Mouse (Mus musculus) adrenal gland, postnatal 10 days (tissue): ENCODE data around the gene Acvrl1. TPM values are rescaled to one million over a fixed set of nuclear protein-coding genes. Genes with fewer than 3 reads are reported as not detected.

Experiments used
- DNase-seq: peaks from one replicate; pipeline ENCODE4 v3.0.0; 2021; ENCODE audit warnings: mixed read lengths
- total RNA-seq, 2 experiments: library from RNA; stranded (reverse); gene quantifications; 2 replicates each; pipeline ENCODE4 v1.2.3; 2021

Gene Acvrl1
- total RNA-seq, 2 experiments from 2014 or later, result 19.5 to 19.8 TPM

DNA sequence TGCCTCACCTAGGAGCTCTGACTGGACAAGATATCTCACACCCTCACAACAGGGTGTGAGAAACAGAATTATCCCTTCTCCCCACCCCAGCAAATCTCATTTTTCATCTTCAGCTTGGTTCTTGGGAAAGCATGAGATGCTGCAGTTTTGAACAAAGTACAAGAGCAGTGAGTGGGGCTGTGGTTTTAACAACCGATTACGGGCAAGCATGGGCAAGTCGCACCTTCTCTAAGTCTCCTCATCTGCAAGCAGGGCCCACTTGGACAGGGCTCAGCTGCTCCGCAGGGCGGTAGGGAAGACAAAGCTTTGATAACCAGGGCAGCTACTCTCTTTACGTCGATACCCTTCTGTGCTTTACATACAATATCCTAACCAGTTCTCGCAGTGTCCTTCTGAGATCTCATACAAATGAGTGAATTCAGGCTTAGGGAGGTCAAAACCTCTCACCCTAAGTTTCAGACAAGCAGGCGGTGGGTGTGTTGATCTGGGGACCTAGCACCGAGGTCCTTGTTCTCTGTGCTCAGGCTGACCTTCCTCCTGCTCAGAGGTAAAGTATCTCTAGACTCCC lies 42.2 kb downstream of the Acvrl1 start:
- no peak for DNase-seq

- no peak for DNase-seq
Measured at GRCm38 (mm10) chr15:101171272-101171671, 43.0 kb downstream of the Acvrl1 start.

DNA sequence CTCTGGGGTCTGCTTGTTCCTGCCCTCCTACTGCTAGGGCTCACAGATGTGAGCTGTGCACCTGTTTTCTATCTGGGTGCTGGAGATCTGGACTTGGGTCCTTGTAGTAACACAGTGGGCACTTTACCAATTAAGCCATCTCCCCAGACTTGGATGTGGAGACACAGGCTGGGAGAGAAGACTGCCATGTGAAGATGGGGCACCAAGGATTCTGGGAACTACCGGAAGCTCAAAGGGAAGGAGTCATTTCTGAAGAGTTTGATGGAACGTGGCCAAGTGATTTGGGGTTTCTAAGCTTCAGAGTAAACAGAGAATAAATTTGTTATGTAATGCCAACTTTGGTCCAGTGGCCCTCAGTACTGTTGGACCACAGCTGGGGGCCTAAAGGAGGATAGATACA lies 43.7 kb downstream of the Acvrl1 start:
- DNase-seq, result no peak

DNA sequence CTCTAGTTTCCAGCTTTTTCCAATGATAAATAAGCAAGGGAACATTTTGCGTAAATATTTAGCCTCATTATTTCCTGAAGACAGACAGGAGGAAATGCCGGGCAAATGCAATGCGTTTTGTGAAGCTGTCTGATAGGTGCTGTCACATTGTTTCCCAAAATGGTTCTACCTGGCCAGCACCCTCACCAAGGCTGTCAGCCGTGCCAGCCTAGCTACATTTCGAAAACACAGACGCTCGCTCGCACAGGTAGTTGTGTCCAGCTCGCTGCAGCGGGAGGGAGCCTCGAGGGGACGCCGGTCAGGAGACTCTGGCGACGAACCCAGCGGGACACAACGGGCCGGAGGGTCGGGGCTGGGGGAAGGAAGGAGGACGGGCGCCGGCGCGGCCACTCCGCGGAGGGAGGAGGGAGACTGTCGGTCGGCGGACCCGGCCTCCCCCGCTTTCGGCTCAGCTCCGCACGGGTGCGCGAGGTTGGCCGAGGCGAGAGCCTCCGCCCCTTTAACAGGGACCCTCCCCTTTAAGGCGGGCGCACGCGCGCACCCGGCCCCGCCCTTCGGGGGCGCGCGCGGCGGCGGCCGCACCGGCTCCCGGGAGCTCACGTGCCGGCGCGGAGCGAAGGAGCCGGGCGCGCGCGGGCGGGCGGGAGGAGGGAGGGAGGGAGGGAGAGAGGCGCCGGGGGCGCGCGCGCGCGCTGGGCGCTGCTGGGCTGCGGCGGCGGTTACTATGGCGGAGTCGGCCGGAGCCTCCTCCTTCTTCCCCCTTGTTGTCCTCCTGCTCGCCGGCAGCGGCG lies 45.3 kb downstream of the Acvrl1 start, which contains the start of gene Acvr1b:
Acvr1b (plus strand) TSS at position 647 of the 791 bp plus-strand sequence.
- peak; percentile 95 for DNase-seq

DNA sequence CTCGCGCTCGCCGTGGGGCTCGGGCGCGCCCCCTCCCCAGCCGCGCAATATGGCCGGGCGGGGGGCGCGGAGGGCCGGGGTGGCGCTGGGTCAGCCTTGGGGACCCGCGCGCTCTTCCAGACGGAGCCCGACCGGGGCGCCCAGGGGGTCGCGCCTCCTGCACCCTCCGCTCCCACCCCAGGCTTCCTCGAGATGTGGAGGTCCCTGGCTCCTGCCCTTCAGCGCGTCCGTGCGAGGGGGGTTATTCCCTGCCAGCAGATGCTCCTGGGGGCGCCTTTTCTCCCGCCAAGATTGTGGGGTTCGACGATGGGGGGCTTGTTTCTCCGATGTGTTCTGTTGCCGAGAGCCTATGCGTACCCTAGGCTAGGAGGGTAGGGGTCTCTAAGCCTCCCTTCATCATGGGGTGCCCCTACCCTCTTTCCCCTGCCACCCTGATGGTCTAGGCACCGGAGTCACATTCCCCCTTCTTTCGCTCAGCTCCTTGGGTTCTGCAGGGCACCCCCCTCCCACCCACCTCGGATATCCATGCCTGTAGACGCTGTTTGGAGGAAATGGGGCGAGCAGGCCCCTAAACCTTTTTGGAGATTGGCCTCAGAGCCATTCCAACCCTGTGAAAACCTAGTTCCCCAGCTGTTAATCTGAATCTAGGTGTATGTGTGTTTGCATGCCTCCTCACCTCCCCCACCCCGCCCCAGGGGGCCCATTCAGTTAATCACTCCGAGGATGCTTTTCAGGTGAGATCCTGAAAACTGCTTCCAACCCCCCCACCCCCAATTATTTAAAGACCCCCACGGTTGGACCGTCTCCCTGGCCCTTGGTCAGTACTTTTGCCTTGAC lies 46.2 kb downstream of the Acvrl1 start:
- DNase-seq, result peak; percentile 40

GRCm38 (mm10) chr15:101175131-101175460 lies 46.8 kb downstream of the Acvrl1 start:
- no peak for DNase-seq

DNA sequence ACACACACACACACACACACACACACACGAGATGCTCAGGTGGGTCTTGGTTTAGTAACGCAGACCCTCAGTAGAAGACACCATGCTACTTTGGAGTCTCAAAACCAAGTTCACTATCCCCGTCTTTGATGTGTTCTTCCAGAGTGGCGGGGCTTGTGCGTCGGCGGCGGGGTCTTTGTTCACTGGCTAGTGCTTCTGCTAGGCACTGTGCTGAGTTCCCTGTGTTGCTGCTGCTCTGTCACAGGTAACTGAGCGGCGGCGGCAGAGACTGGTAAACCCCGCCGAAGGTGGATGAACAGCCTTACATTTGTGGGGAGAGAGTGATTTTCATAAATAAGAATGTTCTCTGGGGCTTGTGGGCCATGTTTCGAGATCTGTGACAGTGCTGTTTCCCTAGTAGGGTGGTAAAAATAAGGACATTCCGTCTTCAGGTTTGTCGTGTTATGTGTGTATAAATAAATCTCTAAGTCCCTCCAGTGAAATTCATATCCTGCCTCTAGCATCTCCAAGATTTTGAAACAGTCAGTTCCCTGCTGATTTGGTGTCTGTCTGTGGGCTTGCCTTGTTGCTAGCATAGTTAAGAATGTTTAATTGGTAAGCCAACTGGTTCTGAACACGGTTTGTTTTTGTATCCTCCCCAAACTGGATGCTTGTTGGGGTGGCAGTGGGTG lies 47.4 kb downstream of the Acvrl1 start:
- no peak for DNase-seq

GRCm38 (mm10) chr15:101176284-101176680 lies 48.0 kb downstream of the Acvrl1 start:
- no peak for DNase-seq

GRCm38 (mm10) chr15:101176795-101177691 lies 48.7 kb downstream of the Acvrl1 start:
- no peak for DNase-seq

- no peak for DNase-seq
Measured at GRCm38 (mm10) chr15:101180363-101181105, 52.2 kb downstream of the Acvrl1 start.

DNA sequence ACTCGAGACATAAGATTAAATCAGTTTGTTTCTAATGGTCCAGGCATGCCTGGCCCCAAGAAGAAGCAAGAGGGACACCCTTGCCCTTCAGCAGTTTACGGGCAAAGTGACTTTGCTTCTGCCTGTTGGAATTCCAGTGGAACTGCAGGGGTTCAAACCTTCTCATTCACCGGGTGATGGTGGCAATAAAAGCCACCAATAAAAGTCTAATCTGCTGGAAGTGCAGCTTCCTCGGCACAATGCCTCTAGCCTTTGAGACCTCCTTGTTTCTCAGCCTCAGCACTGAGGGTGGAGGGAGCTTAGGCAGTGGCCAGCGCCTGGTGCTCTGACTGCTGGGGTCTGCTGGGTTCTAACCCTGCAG lies 52.8 kb downstream of the Acvrl1 start:
- no peak for DNase-seq

GRCm38 (mm10) chr15:101181500-101181899 lies 53.2 kb downstream of the Acvrl1 start:
- DNase-seq, result peak; percentile 26

GRCm38 (mm10) chr15:101182676-101183075 lies 54.4 kb downstream of the Acvrl1 start:
- DNase-seq, result no peak

GRCm38 (mm10) chr15:101184300-101184699 lies 56.0 kb downstream of the Acvrl1 start:
- no peak for DNase-seq

DNA sequence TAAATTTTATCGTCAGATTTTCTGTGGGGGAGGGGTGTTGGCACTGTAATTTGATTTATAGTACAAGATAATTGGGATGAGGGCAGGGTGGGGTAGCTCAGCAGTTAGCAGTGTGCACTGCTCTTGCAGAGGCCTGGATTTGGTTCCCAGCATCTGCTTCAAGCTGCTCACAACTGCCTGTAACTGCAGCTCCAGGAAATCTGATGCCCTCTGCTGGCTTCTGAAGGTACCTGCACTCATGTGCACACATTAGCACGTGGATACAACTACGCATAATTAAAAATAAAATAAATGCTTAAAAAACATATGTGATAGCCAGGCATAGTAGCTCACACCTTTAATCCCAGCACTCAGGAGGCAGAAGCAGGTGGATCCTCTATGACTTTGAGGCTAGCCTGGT lies 57.2 kb downstream of the Acvrl1 start:
- DNase-seq, result no peak

DNA sequence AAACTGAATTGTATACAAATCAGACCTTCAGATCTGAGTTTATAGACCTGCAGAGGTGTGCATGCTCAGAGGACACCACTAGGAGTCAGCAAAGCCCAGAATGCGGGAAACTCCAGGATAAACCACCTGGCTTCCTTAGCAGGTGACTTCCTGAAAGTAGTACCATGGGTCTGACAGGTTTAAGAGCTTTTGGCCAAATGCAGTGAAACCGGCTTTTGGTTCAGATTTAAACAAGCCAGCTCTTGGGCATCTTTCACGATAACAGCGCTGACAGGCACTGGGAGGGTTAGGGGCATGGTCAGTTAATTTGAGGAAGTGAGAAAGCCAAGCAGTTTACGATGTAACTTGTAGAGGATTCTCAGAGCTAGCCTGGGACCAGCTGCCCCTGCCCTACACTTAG lies 59.6 kb downstream of the Acvrl1 start:
- DNase-seq, result no peak

DNA sequence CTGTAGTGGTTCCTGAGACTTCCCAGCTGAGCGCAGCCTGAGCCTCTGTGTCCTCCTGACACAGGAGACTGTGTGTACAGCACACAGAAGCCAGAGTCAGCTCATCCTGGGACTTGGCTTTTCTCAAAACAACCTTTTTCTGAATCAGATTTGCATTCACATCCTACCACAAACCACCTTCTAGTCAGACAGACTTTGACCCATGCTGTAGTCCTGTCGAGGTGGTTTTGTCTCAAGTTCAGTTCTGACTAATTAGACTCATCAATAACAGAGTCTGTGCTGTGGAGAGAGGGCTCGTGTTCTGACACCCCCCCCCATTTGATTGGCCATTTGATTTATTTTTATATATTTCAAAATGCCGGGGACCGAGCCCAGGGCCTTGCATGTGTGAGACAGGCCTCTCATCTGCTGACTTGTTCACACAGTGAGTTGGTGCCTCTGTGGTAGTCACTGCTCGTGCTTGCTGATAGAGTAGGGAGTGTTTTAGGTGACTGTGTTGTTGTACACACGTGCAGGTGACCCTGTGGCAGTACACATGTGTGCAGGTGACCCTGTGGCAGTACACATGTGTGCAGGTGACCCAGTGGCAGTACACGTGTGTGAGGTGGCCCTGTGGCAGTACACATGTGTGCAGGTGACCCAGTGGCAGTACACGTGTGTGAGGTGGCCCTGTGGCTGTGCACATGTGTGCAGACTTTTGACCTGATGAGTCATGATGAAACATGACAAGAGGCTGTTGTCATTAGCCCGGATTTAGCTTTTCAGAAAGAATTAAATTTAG lies 61.8 kb downstream of the Acvrl1 start:
- no peak for DNase-seq

DNA sequence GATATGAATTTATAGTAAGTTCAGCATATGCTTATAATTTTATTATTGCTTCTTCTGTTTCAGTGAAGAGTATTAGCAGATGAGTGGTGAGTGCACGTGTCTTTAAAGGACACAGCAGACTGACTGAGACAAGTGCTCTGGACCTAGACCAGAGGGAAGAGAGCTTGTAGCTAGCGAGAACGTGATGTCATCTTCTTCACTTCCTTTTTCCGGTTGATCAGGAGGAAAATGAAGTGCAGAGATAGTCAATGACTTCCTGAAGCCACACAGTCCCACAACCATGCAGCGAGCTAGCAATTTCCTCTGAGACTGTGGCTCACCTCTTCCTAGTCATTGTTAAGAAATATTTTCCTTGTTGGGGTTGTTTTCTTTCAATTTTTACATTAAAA lies 62.4 kb downstream of the Acvrl1 start:
- DNase-seq, result no peak

- DNase-seq, result peak; percentile 76
Measured at GRCm38 (mm10) chr15:101191459-101192259, 63.3 kb downstream of the Acvrl1 start.
